Mouse (Mus musculus): ENCODE results near the gene Ehf. TPM values are rescaled to one million over a fixed set of nuclear protein-coding genes. Genes with fewer than 3 reads are reported as not detected.

Ehf gene
- polyA plus RNA-seq, 1 experiment from 2014 or later, result 11.2 TPM

DNA sequence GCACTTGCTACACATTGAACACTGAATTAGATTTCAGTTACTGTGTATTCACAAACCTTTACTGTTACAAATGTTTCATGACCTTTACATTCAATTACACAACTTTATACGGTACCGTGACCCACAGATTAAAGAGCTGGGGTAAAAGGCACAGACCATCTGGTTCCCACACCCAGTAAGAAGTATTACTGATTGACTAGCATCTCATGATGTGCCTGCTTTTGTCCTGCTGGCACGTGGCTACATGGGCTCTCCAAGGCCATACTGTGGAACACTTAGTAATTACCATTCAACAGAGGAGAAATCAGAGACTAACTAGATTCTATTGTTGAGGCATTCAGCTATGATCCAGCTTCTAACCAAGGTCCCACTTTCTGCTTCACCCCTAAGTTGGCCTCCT is 32.9 kb upstream of the Ehf start:
- Histone ChIP-seq H3K36me3 (ENCODE audit: control insufficient read depth, insufficient read depth, low read length) (no peaks in the 10 kb centered on the region), H3K4me2 (ENCODE audit: low read length) (no peak overlapping the region), H3K4me3 (ENCODE audit: low read depth, low read length) (no peak overlapping the region), H3K4me1 (replicated peaks; ENCODE audit: control insufficient read depth, insufficient read depth, low read length) (no peaks in the 10 kb centered on the region), H3K27me3 (replicated peaks; ENCODE audit: control insufficient read depth, insufficient read depth, low read length) (no peaks in the 10 kb centered on the region), H3K9me3 (ENCODE audit: control insufficient read depth, low read length) (no peaks in the 10 kb centered on the region), H3K9ac (ENCODE audit: low read length) (no peak overlapping the region), H3K27ac (ENCODE audit: low read depth) (no peak overlapping the region)
- 86% methylated on average over 3 of the region's 3 CpGs for WGBS
- DNase-seq (ENCODE audit: low spot score) (no peak), ATAC-seq (replicated peaks; ENCODE audit: low FRiP score, low TSS enrichment, low read depth) (no peak)

DNA sequence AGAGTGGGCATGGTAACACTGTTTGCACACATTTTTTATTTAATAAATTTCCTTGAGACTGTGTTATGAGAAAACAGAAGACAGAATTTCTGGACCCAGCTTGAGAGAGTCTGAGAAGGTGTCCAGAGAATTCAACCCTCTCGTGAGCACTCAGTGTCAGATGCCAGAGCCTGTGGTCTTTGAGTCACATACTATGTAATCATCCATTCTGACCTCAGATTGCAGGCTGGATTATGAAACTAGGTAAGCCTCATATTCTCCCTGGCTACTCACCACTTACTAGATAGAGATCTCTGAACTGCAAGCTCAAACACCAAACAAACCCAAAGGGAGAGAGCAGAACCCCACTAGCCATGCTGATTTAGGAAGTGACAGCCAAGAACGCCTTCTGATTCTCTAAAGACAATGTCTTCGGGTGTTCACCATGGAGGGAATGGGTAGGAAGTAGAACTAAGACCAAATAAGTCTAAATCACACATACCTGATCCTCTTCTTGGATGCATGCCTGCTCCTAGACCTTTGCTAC is 28.7 kb upstream of the Ehf start:
- Histone ChIP-seq H3K4me1 (replicated peaks; ENCODE audit: control insufficient read depth, insufficient read depth, low read length) (no peaks in the 10 kb centered on the region), H3K27me3 (replicated peaks; ENCODE audit: control insufficient read depth, insufficient read depth, low read length) (no peaks in the 10 kb centered on the region), H3K4me2 (ENCODE audit: low read length) (no peak overlapping the region), H3K27ac (ENCODE audit: low read depth) (no peak overlapping the region), H3K9ac (ENCODE audit: low read length) (no peak overlapping the region), H3K4me3 (ENCODE audit: low read depth, low read length) (no peak overlapping the region), H3K36me3 (ENCODE audit: control insufficient read depth, insufficient read depth, low read length) (no peaks in the 10 kb centered on the region), H3K9me3 (ENCODE audit: control insufficient read depth, low read length) (no peaks in the 10 kb centered on the region)
- no peak for DNase-seq (ENCODE audit: low spot score)
- no peak for ATAC-seq (replicated peaks; ENCODE audit: low FRiP score, low TSS enrichment, low read depth)
- WGBS, result 84% methylated on average over 3 of the region's 3 CpGs

DNA sequence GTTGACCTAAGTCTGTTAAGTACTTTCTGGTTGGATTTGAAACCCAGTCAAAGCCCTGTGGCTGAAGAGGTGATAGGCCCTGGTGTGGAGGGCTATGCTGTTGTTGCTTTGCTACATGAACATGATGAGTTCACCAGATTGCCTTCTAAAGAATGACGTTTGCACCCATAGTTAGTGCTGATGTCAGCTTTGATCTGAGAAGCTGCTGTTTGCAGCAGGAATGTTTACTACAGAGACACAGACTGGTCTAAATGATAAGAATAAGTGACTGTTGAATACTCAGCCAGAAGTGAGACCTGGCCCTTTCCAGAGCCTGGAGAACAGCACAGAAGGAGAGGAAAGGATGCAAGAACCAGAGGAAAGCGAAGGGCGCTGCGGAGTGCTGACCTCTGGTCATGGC is 25.7 kb upstream of the Ehf start:
- no peak overlapping the region for H3K27ac ChIP-seq (ENCODE audit: low read depth)
- H3K4me1 ChIP-seq (replicated peaks; ENCODE audit: control insufficient read depth, insufficient read depth, low read length), result 0 out of 2 replicates have a peak, but pooled peaks cover 4% of the 10 kb centered on the region
- H3K4me2 ChIP-seq (ENCODE audit: low read length), result no peak overlapping the region
- H3K9ac ChIP-seq (ENCODE audit: low read length), result no peak overlapping the region
- no peaks in the 10 kb centered on the region for H3K27me3 ChIP-seq (replicated peaks; ENCODE audit: control insufficient read depth, insufficient read depth, low read length)
- H3K36me3 ChIP-seq (ENCODE audit: control insufficient read depth, insufficient read depth, low read length), result no peaks in the 10 kb centered on the region
- H3K4me3 ChIP-seq (ENCODE audit: low read depth, low read length), result no peak overlapping the region
- DNase-seq (ENCODE audit: low spot score) (no peak), ATAC-seq (replicated peaks; ENCODE audit: low FRiP score, low TSS enrichment, low read depth) (no peak)
- H3K9me3 ChIP-seq (ENCODE audit: control insufficient read depth, low read length), result no peaks in the 10 kb centered on the region
- 83% methylated on average over 4 of the region's 4 CpGs for WGBS

DNA sequence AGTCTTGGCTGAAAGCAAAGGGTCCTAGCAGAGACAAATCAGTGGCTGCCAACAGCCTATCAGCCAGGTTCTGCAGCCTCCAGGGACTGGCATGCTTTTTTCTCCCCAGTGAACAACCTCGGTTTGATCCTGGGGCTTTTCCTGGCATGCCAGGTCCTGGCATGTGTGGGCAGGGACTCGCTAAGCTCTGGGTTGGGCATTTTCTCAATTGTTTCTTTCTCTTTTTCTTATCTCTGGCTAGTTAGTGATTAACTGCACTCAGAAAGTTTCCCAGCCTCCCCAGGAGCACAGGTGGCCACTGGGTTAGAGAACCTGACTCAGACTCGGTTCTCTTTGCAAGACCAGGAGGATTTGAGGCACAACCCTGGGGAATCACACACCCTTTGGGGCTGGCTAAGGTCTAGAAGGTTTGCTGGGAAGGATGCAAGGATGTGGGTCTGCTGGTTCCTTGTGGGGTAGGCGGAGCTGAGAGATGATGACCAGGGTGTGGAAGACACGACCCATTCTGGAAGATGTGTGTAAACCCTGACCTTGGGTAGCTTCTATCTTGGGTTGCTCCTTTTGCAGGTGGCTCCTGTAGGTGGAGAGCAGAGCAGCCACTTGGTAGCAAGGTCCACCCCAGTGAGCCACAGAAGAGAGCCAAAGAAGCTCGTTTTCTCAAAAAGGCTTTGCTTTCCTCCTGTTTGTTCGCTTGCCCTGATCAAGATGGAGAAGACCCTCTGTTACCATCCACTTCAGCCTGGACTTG is 22.4 kb upstream of the Ehf start:
- H3K4me2 ChIP-seq (ENCODE audit: low read length), result 0 out of 2 replicates have a peak overlapping the region, but pooled peaks have one; percentile 7
- DNase-seq (ENCODE audit: low spot score), result peak; percentile 55

DNA sequence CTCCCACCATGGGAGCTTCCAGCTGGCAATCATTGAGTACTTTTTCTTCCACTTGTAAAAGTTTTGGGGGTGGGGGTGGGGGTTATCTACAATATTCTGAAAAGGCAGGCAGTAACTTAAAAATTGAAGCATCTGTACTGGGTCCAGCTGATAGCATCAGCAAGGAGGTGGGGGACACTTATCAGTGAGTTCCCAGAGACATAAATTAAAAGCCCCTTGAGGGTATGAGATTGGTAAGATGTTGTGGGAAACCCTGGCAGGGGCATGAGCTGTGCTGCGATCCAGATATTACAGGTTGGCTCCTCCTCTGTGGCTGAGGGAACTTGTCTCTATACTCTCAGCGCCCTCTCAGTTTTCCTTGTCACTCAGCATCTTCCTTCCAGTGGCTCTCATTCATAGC is 21.2 kb upstream of the Ehf start:
- H3K36me3 ChIP-seq (ENCODE audit: control insufficient read depth, insufficient read depth, low read length), result no peaks in the 10 kb centered on the region

More for the DNA sequence above, 22.4 kb upstream of the Ehf start:
- WGBS, result 66% methylated on average over 7 of the region's 7 CpGs
- peak overlapping the region; percentile 66 for H3K27ac ChIP-seq (ENCODE audit: low read depth)
- peak; percentile 51 for ATAC-seq (replicated peaks; ENCODE audit: low FRiP score, low TSS enrichment, low read depth)
- 0 out of 2 replicates have a peak, but pooled peaks cover 4% of the 10 kb centered on the region for H3K4me1 ChIP-seq (replicated peaks; ENCODE audit: control insufficient read depth, insufficient read depth, low read length)
- H3K9me3 ChIP-seq (ENCODE audit: control insufficient read depth, low read length), result no peaks in the 10 kb centered on the region
- H3K27me3 ChIP-seq (replicated peaks; ENCODE audit: control insufficient read depth, insufficient read depth, low read length), result no peaks in the 10 kb centered on the region
- H3K36me3 ChIP-seq (ENCODE audit: control insufficient read depth, insufficient read depth, low read length), result no peaks in the 10 kb centered on the region
- no peak overlapping the region for H3K9ac ChIP-seq (ENCODE audit: low read length)
- no peak overlapping the region for H3K4me3 ChIP-seq (ENCODE audit: low read depth, low read length)

DNA sequence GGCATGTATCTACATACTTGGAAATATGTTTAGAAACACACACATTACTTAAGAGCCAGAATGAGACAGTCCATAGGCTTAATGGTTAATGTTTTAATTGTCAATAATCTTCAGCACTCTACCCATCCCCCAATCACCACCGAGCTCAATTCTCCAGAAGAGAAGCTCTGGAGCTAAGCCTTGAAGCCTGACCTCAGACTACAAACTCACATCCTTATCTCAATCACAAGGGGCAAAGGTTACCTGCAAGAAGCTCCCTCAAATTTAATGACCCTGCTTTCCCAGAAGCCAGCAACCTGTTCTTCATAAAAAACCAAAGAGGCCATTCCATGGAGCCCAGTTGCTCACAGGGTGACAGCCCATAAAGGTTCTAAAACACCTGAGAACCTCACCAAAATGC is 19.1 kb upstream of the Ehf start:
- H3K9ac ChIP-seq (ENCODE audit: low read length), result no peak overlapping the region
- ATAC-seq (replicated peaks; ENCODE audit: low FRiP score, low TSS enrichment, low read depth) (no peak), DNase-seq (ENCODE audit: low spot score) (no peak)
- 0 out of 2 replicates have a peak, but pooled peaks cover 4% of the 10 kb centered on the region for H3K4me1 ChIP-seq (replicated peaks; ENCODE audit: control insufficient read depth, insufficient read depth, low read length)
- H3K9me3 ChIP-seq (ENCODE audit: control insufficient read depth, low read length), result no peaks in the 10 kb centered on the region
- 39% methylated on average over 1 of the region's 1 CpGs for WGBS
- no peak overlapping the region for H3K4me3 ChIP-seq (ENCODE audit: low read depth, low read length)
- H3K27me3 ChIP-seq (replicated peaks; ENCODE audit: control insufficient read depth, insufficient read depth, low read length), result no peaks in the 10 kb centered on the region
- no peaks in the 10 kb centered on the region for H3K36me3 ChIP-seq (ENCODE audit: control insufficient read depth, insufficient read depth, low read length)
- H3K4me2 ChIP-seq (ENCODE audit: low read length), result no peak overlapping the region
- no peak overlapping the region for H3K27ac ChIP-seq (ENCODE audit: low read depth)

More for the DNA sequence above, 21.2 kb upstream of the Ehf start:
- Histone ChIP-seq H3K4me2 (ENCODE audit: low read length) (no peak overlapping the region), H3K27me3 (replicated peaks; ENCODE audit: control insufficient read depth, insufficient read depth, low read length) (no peaks in the 10 kb centered on the region), H3K9me3 (ENCODE audit: control insufficient read depth, low read length) (no peaks in the 10 kb centered on the region), H3K4me3 (ENCODE audit: low read depth, low read length) (no peak overlapping the region), H3K4me1 (replicated peaks; ENCODE audit: control insufficient read depth, insufficient read depth, low read length) (0 out of 2 replicates have a peak, but pooled peaks cover 4% of the 10 kb centered on the region), H3K9ac (ENCODE audit: low read length) (no peak overlapping the region), H3K27ac (ENCODE audit: low read depth) (no peak overlapping the region)
- 67% methylated on average over 2 of the region's 2 CpGs for WGBS
- ATAC-seq (replicated peaks; ENCODE audit: low FRiP score, low TSS enrichment, low read depth) (no peak), DNase-seq (ENCODE audit: low spot score) (no peak)

DNA sequence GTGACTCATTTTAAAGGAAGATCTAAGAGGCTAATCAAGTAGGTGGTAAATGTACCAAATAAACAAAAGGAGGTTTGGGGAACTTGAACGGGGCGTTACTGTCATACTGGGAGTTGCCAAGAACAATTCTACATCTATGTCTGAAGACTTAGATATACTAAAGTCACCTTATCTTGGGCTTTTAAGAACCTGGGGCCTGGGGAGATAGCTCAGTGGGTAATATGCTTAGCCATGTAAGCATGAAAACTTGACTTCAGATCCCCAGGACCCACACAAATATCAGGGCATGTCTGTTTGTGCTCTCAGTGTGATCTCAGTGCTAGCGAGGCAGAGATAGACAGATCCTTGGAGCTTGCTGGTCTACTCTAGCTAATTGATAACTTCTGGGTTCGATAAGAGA is 18.6 kb upstream of the Ehf start:
- Histone ChIP-seq H3K4me3 (ENCODE audit: low read depth, low read length) (no peak overlapping the region), H3K4me2 (ENCODE audit: low read length) (no peak overlapping the region), H3K9me3 (ENCODE audit: control insufficient read depth, low read length) (no peaks in the 10 kb centered on the region), H3K36me3 (ENCODE audit: control insufficient read depth, insufficient read depth, low read length) (no peaks in the 10 kb centered on the region), H3K27ac (ENCODE audit: low read depth) (no peak overlapping the region), H3K27me3 (replicated peaks; ENCODE audit: control insufficient read depth, insufficient read depth, low read length) (no peaks in the 10 kb centered on the region), H3K9ac (ENCODE audit: low read length) (no peak overlapping the region), H3K4me1 (replicated peaks; ENCODE audit: control insufficient read depth, insufficient read depth, low read length) (0 out of 2 replicates have a peak, but pooled peaks cover 4% of the 10 kb centered on the region)
- no peak for ATAC-seq (replicated peaks; ENCODE audit: low FRiP score, low TSS enrichment, low read depth)
- DNase-seq (ENCODE audit: low spot score), result no peak
- 69% methylated on average over 4 of the region's 4 CpGs for WGBS

DNA sequence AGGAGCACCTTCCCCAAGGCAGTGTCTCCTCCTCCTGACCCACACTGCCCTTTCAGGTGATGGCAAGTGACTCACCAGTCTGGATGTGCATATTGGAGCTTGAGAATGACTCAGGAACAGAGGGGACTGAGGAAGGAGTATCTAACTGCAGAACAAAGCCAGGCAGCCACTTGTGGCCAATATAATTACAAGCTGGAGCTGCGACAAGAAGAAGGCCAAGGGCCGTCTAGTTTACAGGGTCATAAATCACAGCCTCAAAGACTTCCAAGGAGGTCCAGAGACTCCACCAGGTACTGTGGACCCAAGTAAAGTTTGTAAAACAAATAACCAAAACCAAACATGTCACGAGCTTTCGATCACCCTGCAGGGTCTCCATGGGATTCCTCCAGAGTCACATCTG is 10.9 kb upstream of the Ehf start:
- no peaks in the 10 kb centered on the region for H3K27me3 ChIP-seq (replicated peaks; ENCODE audit: control insufficient read depth, insufficient read depth, low read length)
- peak; percentile 32; the same call in 1 of the 2 replicates for ATAC-seq (replicated peaks; ENCODE audit: low FRiP score, low TSS enrichment, low read depth)

DNA sequence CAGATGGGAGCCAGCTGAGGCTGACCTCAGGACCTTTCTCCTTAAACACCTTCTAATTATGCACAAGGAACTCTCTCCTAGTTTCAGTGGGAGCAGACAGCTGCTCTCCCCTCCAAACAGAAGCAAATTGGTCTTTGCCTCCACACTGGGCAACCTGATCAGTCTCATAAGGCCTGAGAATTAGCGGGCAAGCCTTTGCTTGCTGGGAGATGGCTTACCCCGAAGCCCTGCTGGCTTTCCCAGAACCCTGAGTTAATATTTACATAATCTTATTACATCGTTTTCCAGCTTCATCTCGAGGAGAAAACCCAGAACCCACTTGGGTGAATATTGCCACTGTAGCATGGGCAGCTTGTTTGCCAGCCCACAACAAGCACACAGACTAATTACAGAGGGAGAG is 9.6 kb upstream of the Ehf start:
- no peaks in the 10 kb centered on the region for H3K9me3 ChIP-seq (ENCODE audit: control insufficient read depth, low read length)
- H3K4me3 ChIP-seq (ENCODE audit: low read depth, low read length), result no peak overlapping the region
- DNase-seq (ENCODE audit: low spot score) (no peak), ATAC-seq (replicated peaks; ENCODE audit: low FRiP score, low TSS enrichment, low read depth) (no peak)
- H3K4me1 ChIP-seq (replicated peaks; ENCODE audit: control insufficient read depth, insufficient read depth, low read length), result no peaks in the 10 kb centered on the region
- H3K9ac ChIP-seq (ENCODE audit: low read length), result no peak overlapping the region
- H3K36me3 ChIP-seq (ENCODE audit: control insufficient read depth, insufficient read depth, low read length), result no peaks in the 10 kb centered on the region
- 29% methylated on average over 4 of the region's 4 CpGs for WGBS
- H3K27ac ChIP-seq (ENCODE audit: low read depth), result no peak overlapping the region
- H3K4me2 ChIP-seq (ENCODE audit: low read length), result no peak overlapping the region
- H3K27me3 ChIP-seq (replicated peaks; ENCODE audit: control insufficient read depth, insufficient read depth, low read length), result no peaks in the 10 kb centered on the region

More for the DNA sequence above, 10.9 kb upstream of the Ehf start:
- no peak overlapping the region for H3K4me3 ChIP-seq (ENCODE audit: low read depth, low read length)
- no peak overlapping the region for H3K27ac ChIP-seq (ENCODE audit: low read depth)
- no peaks in the 10 kb centered on the region for H3K9me3 ChIP-seq (ENCODE audit: control insufficient read depth, low read length)
- H3K4me2 ChIP-seq (ENCODE audit: low read length), result no peak overlapping the region
- DNase-seq (ENCODE audit: low spot score), result no peak
- no peaks in the 10 kb centered on the region for H3K36me3 ChIP-seq (ENCODE audit: control insufficient read depth, insufficient read depth, low read length)
- H3K9ac ChIP-seq (ENCODE audit: low read length), result no peak overlapping the region
- WGBS, result 34% methylated on average over 4 of the region's 4 CpGs
- no peaks in the 10 kb centered on the region for H3K4me1 ChIP-seq (replicated peaks; ENCODE audit: control insufficient read depth, insufficient read depth, low read length)
